Mouse (Mus musculus) hematopoietic multipotent progenitor cell, adult 10-12 weeks (in vitro differentiated cells): Measurements from ENCODE around the gene Gm3371. TPM values are rescaled to one million over a fixed set of nuclear protein-coding genes. Genes with fewer than 3 reads are reported as not detected.

ENCODE experiments used
- polyA plus RNA-seq: library from polyadenylated mRNA; stranded (reverse); fragments of >175 nt; gene quantifications from 2 replicates; pipeline ENCODE4 v1.2.3, GENCODE M21; 2012; ENCODE audit warnings: low replicate concordance

Gene Gm3371
- not detected in 2 replicates for polyA plus RNA-seq

DNA sequence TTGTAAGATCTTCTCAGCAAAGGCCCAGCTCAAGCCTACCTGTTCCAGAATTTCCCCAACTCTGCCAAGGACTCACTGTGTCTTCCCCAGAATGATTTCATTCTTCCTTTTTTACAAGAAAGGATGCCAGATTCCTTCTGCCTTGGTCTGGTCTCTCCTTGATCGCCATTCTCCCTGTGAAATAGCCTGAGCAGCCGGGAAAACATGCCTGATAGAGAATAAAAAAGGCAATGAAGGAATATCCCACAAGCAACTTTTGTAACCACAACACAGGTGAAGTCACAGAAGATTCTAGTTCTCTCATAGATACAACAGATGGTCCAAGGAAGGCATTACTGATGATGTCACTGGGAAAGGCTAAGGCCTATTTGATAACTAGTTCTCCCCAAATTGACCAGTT is at the start of gene Gm3371:
TSS of gene Gm3371 (minus strand) at position 101 of the 400 bp plus-strand sequence.

DNA sequence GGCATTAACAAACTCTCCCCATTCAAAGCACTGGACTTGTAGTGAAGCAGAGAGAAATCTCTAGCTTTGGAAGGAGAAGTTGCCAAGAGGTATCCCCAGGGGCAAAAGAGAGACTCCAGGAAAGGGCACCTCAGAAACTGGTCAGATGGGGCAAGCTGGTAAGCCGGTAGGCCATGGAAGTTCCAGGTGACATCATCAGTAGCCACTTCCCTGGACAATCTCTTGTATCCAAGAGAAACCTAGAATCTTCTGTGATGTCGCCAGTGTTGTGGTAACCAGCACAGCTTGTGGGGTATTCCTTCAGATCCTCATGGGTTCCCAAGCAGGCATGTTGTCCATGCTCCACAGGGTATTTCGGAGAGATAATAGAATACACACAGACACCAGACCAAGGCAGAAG is 22.8 kb upstream of the Gm3371 start, which contains the start of gene Gm8232:
TSS of gene Gm8232 (plus strand) at position 301 of the 400 bp plus-strand sequence.

DNA sequence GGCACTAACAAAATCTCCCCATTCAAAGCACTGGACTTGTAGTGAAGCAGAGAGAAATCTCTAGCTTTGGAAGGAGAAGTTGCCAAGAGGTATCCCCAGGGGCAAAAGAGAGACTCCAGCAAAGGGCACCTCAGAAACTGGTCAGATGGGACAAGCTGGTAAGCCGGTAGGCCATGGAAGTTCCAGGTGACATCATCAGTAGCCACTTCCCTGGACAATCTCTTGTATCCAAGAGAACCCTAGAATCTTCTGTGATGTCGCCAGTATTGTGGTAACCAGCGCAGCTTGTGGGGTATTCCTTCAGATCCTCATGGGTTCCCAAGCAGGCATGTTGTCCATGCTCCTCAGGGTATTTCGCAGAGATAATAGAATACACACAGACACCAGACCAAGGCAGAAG is 45.4 kb downstream of the Gm3371 start, which contains the start of gene Gm8229:
TSS of gene Gm8229 (plus strand) at position 301 of the 400 bp plus-strand sequence.

Other genes with a start within 250 kb of the Gm3371 start
- not detected in 2 replicates for gene Gm8212, start 213.0 kb downstream of the Gm3371 start, polyA plus RNA-seq
- gene 4930503E14Rik, start 197.4 kb downstream of the Gm3371 start, polyA plus RNA-seq = not detected in 2 replicates
- not detected in 2 replicates for gene Gm8220, start 125.1 kb downstream of the Gm3371 start, polyA plus RNA-seq
- gene Gm5930, start 72.1 kb downstream of the Gm3371 start, polyA plus RNA-seq = not detected in 2 replicates
- not detected in 2 replicates for gene Gm8229, start 45.3 kb downstream of the Gm3371 start, polyA plus RNA-seq
- not detected in 2 replicates for gene Gm8232, start 22.9 kb upstream of the Gm3371 start, polyA plus RNA-seq
- gene BC061237, start 81.8 kb upstream of the Gm3371 start, polyA plus RNA-seq = not detected in 2 replicates
- gene Gm17093, start 107.6 kb upstream of the Gm3371 start, polyA plus RNA-seq = not detected in 2 replicates
- gene Gm8247, start 172.5 kb upstream of the Gm3371 start, polyA plus RNA-seq = not detected in 2 replicates
- gene Gm5624, start 217.2 kb upstream of the Gm3371 start, polyA plus RNA-seq = not detected in 2 replicates